Mouse (Mus musculus) liver, adult 2 months (tissue): ENCODE data around the gene Mrpl52. TPM values are rescaled to one million over a fixed set of nuclear protein-coding genes. Genes with fewer than 3 reads are reported as not detected.

Experiments
- DNase-seq: peaks from one replicate; pipeline ENCODE4 v3.0.0-alpha.2; 2011; ENCODE audit warnings: low read depth, low spot score; ENCODE audit errors: extremely low read depth
- H3K27ac ChIP-seq: fragments of 200-500 bp; replicated peaks from 2 replicates; pipeline ENCODE4 v1.5.1; 2012; ENCODE audit warnings: low read depth, mild to moderate bottlenecking, control low read depth, inconsistent platforms, low read length; ENCODE audit not compliant: insufficient read depth
- H3K27me3 ChIP-seq: fragments of 200-500 bp; 2 replicates; pipeline ENCODE4 v1.6.1; 2012; ENCODE audit warnings: mild to moderate bottlenecking, moderate library complexity, low read length, inconsistent platforms; ENCODE audit not compliant: control insufficient read depth, insufficient read depth
- H3K36me3 ChIP-seq: fragments of 200-500 bp; 2 replicates; pipeline ENCODE4 v1.6.1; 2012; ENCODE audit warnings: low read length, inconsistent platforms; ENCODE audit not compliant: control insufficient read depth, insufficient read depth
- H3K4me1 ChIP-seq: fragments of 200-500 bp; 2 replicates; pipeline ENCODE4 v1.6.1; 2011; ENCODE audit warnings: low read length; ENCODE audit not compliant: control insufficient read depth, insufficient read depth
- H3K4me3 ChIP-seq: fragments of 200-500 bp; 2 replicates; pipeline ENCODE4 v1.5.1; 2011; ENCODE audit warnings: low read depth, mild to moderate bottlenecking, control low read depth, low read length, moderate library complexity; ENCODE audit not compliant: insufficient read depth
- H3K79me2 ChIP-seq: fragments of 200-500 bp; 2 replicates; pipeline ENCODE4 v1.6.1; 2012; ENCODE audit warnings: inconsistent platforms, mild to moderate bottlenecking, low read length, moderate library complexity; ENCODE audit not compliant: control insufficient read depth, insufficient read depth
- H3K9ac ChIP-seq: fragments of 200-500 bp; 2 replicates; pipeline ENCODE4 v1.6.1; 2012; ENCODE audit warnings: low read depth, mild to moderate bottlenecking, control low read depth, inconsistent platforms, low read length
- CTCF ChIP-seq: fragments of 200-500 bp; IDR thresholded peaks from 2 replicates; pipeline ENCODE4 v1.5.1; 2011; ENCODE audit warnings: low read depth, low read length, control low read depth
- POLR2A ChIP-seq: fragments of 200-500 bp; IDR thresholded peaks from 2 replicates; pipeline ENCODE4 v1.6.1; 2011; ENCODE audit warnings: low read length, control low read depth; ENCODE audit not compliant: insufficient read depth; ENCODE audit errors: extremely low read depth
- WGBS: fragments of 180-500 bp; shearing (Covaris S2); methylation state at CpG from one replicate; pipeline ENCODE4 v1.1.7; 2018; 5-methylcytosine and 5-hydroxymethylcytosine counted together
- polyA plus RNA-seq: library from polyadenylated mRNA; depleted of rRNA; stranded (reverse); fragments of >200 nt; gene quantifications from 2 replicates; pipeline ENCODE4 v1.2.3, GENCODE M21; 2012
- total RNA-seq: library from RNA; depleted of rRNA; stranded (reverse); fragments of >200 nt; gene quantifications from 2 replicates; pipeline ENCODE4 v1.2.3, GENCODE M21; 2014

The Mrpl52 gene
- total and polyA plus RNA-seq, 2 experiments = 77.8 to 1,262 TPM

- Histone ChIP-seq H3K27me3 (no peaks in the 10 kb centered on the region), H3K4me3 (no peak overlapping the region), H3K27ac (no peak overlapping the region), H3K9ac (no peak overlapping the region), H3K4me1 (peaks cover 20% of the 10 kb centered on the region), H3K79me2 (peaks cover 5% of the 10 kb centered on the region; the same call in 1 of the 2 replicates), H3K36me3 (no peaks in the 10 kb centered on the region; the same call in 1 of the 2 replicates)
- TF ChIP-seq CTCF = no peak
- TF ChIP-seq POLR2A = no peak
- WGBS = 83% methylated on average over 5 of the region's 5 CpGs
- DNase-seq = no peak
Observed at GRCm38 (mm10) chr14:54428421-54428820, 1.7 kb downstream of the Mrpl52 start.

GRCm38 (mm10) chr14:54429332-54430093, 2.8 kb downstream of the Mrpl52 start:
- DNase-seq = peak; percentile 66
- 57% methylated on average over 7 of the region's 7 CpGs for WGBS
- Histone ChIP-seq H3K4me3 (no peak overlapping the region), H3K36me3 (no peaks in the 10 kb centered on the region; the same call in 1 of the 2 replicates), H3K79me2 (peaks cover 5% of the 10 kb centered on the region; the same call in 1 of the 2 replicates), H3K27me3 (no peaks in the 10 kb centered on the region), H3K27ac (peak overlapping the region; percentile 78), H3K9ac (no peak overlapping the region), H3K4me1 (peaks cover 23% of the 10 kb centered on the region)
- TF ChIP-seq POLR2A = no peak

DNA sequence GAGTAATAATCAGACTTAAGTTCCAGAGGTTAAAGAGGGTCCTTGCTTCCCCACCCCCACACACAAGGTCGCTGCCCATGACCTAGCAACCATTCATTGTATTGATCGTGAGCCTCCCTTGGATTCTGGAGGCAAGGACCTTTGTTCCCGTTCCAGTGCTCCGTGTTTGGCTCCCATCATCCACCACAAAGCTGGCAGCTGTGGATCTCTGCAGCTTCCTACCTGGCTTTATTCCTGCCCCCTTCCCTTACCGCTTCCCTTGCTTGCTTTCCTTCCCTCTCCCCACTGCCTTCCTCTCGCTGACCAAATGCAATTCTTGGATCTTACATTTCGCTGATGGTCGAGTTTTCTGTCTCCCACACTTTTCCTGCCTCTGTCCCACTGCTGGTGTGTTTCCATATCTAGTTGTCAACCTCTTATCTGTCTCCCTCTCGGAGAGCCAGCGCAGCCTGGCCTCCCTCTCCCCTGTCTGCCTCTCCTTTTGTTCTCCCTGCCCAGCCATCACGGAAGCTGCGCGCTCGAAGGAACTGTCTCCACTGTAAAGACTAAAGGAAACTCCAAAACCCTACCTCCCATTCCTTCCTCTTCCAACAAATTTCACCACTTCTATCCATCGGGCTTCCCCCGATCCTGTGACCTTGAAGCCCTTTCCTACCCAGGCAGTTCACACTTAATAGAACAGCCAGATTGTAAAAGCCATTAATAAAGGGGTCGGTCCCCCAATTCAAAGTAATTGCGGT, 3.9 kb downstream of the Mrpl52 start:
- WGBS = 4% methylated on average over 18 of the region's 18 CpGs
- TF ChIP-seq CTCF (no peak), POLR2A (no peak; the same call in 1 of the 2 replicates)
- H3K27ac ChIP-seq = peak overlapping the region; percentile 78
- H3K4me1 ChIP-seq = peaks cover 23% of the 10 kb centered on the region
- H3K4me3 ChIP-seq = peak overlapping the region; percentile 80
- H3K27me3 ChIP-seq = no peaks in the 10 kb centered on the region
- peaks cover 5% of the 10 kb centered on the region; the same call in 1 of the 2 replicates for H3K79me2 ChIP-seq
- DNase-seq = peak; percentile 93
- H3K36me3 ChIP-seq = no peaks in the 10 kb centered on the region; the same call in 1 of the 2 replicates
- H3K9ac ChIP-seq = peak overlapping the region; percentile 95

DNA sequence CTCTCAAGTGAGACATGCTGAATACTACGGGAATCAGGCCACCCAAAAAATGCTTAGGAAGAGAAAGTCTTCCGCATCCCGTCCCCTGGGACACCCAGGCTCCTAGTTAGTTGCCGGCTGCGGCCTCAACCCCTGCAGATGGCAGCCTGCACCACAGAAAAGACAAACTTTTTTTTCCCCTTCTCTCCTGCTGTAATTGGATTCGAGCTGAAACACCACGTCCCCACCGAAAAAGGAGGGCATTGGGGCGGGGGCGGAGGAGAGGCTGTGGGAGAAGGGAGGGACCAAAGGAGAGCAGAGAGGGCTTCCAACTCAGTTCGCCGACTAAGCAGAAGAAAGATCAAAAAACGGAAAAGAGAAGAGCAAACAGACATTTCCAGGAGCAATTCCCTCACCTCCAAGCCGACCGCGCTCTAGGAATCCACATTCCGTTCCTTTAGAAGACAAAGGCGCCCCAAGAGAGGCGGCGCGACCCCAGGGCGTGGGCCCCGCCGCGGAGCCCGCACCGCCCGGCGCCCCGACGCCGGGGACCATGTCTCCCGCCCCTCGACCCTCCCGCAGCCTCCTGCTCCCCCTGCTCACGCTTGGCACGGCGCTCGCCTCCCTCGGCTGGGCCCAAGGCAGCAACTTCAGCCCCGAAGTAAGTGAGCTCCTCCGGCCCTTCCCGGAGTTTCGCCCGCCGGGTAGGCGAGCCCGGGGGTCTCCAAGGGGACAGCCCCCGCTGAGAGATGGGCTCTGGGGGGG, 4.8 kb downstream of the Mrpl52 start, which contains the start of gene Mmp14:
Gene Mmp14 (plus strand): TSS at position 279 of the 744 bp plus-strand sequence.
- Histone ChIP-seq H3K4me1 (peaks cover 21% of the 10 kb centered on the region), H3K9ac (peak within 1 kb of the TSS; percentile 95), H3K27me3 (no peaks in the 10 kb centered on the region), H3K36me3 (no peaks in the 10 kb centered on the region; the same call in 1 of the 2 replicates), H3K79me2 (peaks cover 5% of the 10 kb centered on the region; the same call in 1 of the 2 replicates), H3K27ac (peak within 1 kb of the TSS; percentile 78), H3K4me3 (peak within 1 kb of the TSS; percentile 80)
- 1% methylated on average over 49 of the region's 49 CpGs for WGBS
- DNase-seq = peak; percentile 72
- TF ChIP-seq CTCF = peak; percentile 53
- 0 out of 2 replicates have a peak, but pooled peaks have one; percentile 39 for TF ChIP-seq POLR2A

DNA sequence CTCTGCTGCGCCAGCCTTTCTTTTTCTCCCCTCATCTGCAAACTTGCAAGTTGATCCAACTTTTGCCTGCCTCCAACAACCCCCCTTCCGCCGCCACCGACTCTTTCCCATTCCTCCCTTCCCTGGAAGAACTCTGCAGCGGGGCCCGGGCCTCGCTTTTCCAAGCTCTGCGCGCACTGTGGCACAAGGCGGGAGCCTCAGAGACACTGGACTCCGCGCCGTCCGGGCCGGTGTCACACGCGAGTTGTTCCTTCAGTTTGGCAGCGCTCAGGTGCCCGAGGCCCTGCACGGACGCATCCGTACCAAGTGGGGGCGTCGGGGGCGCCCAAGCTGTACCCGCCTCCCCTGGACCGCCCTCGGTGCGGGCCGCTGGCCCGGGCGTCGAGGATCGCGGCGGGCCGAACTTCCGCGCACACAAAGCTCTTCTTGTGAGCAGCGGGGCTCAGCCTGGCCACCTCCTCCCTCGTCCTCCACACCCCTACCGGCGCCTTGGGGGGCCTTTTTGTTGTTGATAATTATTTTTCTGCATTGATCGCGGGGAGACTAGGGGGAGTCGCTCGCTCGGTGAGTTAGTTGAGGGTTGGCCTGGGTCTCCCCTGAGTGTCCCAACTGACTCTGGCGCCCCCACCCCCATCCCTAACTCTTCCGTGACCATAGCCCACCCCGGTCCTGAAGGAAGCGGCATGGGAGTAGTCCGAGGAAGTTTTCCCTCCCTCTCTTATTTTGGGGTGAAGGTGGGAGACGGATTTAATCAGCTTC, 5.5 kb downstream of the Mrpl52 start:
- H3K4me3 ChIP-seq = peak overlapping the region; percentile 80
- H3K9ac ChIP-seq = peak overlapping the region; percentile 95
- peaks cover under 1% of the 10 kb centered on the region; the same call in 1 of the 2 replicates for H3K79me2 ChIP-seq
- H3K27me3 ChIP-seq = no peaks in the 10 kb centered on the region
- H3K36me3 ChIP-seq = no peaks in the 10 kb centered on the region; the same call in 1 of the 2 replicates
- no peak for TF ChIP-seq CTCF
- 0 out of 2 replicates have a peak, but pooled peaks have one; percentile 19 for TF ChIP-seq POLR2A
- no peak for DNase-seq
- WGBS = 4% methylated on average over 54 of the region's 54 CpGs
- peaks cover 21% of the 10 kb centered on the region for H3K4me1 ChIP-seq
- peak overlapping the region; percentile 78 for H3K27ac ChIP-seq
